Mouse (Mus musculus): ENCODE measurements around the gene Tpm3. TPM values are rescaled to one million over a fixed set of nuclear protein-coding genes. Genes with fewer than 3 reads are reported as not detected.

Tpm3 gene
- polyA plus RNA-seq, 1 experiment from 2014 or later = 505 TPM

DNA sequence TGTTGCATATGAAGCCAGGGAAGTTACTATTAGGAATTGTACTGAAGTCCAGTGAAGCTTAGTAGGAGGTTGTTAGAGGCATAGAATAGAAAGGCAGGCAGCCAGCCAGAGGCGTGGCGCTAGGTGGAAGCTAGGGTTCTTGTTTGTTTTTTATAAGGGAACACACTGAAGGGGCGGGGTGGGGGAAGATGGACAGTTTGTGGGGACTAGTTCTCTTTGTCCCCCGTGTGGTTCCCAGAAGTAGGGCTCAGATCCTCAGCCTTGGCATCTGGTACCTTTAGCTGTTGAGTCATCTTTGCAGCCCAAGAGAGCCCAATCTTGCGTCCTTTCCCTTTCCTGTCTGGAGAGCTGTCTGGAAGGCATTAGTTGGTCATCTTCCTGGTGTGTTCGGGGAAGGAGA lies 12.8 kb downstream of the Tpm3 start:
- ATAC-seq (ENCODE audit: insufficient read depth, low FRiP score, low read depth) = no peak
- WGBS = 69% methylated on average over 6 of the region's 6 CpGs
- no peaks in the 10 kb centered on the region for H3K27me3 ChIP-seq (replicated peaks)
- H3K27ac ChIP-seq = peak overlapping the region; percentile 77; the same call in 1 of the 2 replicates
- no peaks in the 10 kb centered on the region for H3K9me3 ChIP-seq
- H3K4me2 ChIP-seq = no peak overlapping the region; the same call in 1 of the 2 replicates
- H3K4me3 ChIP-seq (replicated peaks) = no peak overlapping the region
- H3K4me1 ChIP-seq = peaks cover 47% of the 10 kb centered on the region
- peaks cover 30% of the 10 kb centered on the region for H3K36me3 ChIP-seq
- H3K9ac ChIP-seq = no peak overlapping the region

- no peak overlapping the region for H3K9ac ChIP-seq
- no peak for ATAC-seq (ENCODE audit: insufficient read depth, low FRiP score, low read depth)
- no peak overlapping the region for H3K27ac ChIP-seq
- no peaks in the 10 kb centered on the region for H3K27me3 ChIP-seq (replicated peaks)
- H3K36me3 ChIP-seq = peaks cover 38% of the 10 kb centered on the region
- H3K9me3 ChIP-seq = no peaks in the 10 kb centered on the region
- H3K4me2 ChIP-seq = no peak overlapping the region
- WGBS = 81% methylated on average over 5 of the region's 5 CpGs
- no peak overlapping the region for H3K4me3 ChIP-seq (replicated peaks)
- H3K4me1 ChIP-seq = peaks cover 44% of the 10 kb centered on the region
Measured at GRCm38 (mm10) chr3:90086068-90086467, 13.6 kb downstream of the Tpm3 start.

GRCm38 (mm10) chr3:90088617-90089016 lies 16.2 kb downstream of the Tpm3 start:
- whole genome bisulfite sequencing = 93% methylated on average over 2 of the region's 2 CpGs
- Histone ChIP-seq H3K9ac (no peak overlapping the region), H3K36me3 (peaks cover 54% of the 10 kb centered on the region), H3K27me3 (replicated peaks) (no peaks in the 10 kb centered on the region), H3K4me3 (replicated peaks) (no peak overlapping the region), H3K9me3 (no peaks in the 10 kb centered on the region), H3K4me2 (no peak overlapping the region), H3K4me1 (peaks cover 19% of the 10 kb centered on the region), H3K27ac (no peak overlapping the region)
- no peak for ATAC-seq (ENCODE audit: insufficient read depth, low FRiP score, low read depth)

DNA sequence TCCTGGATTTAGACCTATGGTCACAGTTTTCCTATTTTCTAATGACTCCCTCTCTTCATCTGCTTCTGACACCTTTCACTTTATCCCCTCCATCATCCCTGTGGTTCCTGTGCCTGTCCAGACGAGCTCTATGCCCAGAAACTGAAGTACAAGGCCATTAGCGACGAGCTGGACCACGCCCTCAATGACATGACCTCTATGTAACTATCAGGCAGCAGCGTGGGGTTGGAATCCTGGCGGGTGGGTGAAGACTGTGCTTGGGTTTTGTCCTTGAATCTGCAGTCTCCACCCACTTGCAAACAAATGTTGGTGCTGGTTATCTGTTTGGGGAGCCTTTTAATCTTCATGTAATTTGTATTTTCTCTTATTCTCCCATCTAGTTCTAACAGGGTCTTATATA lies 18.4 kb downstream of the Tpm3 start:
- Histone ChIP-seq H3K27me3 (replicated peaks) (no peaks in the 10 kb centered on the region), H3K27ac (no peak overlapping the region), H3K9ac (no peak overlapping the region), H3K4me3 (replicated peaks) (no peak overlapping the region), H3K9me3 (no peaks in the 10 kb centered on the region), H3K36me3 (peaks cover 55% of the 10 kb centered on the region), H3K4me1 (no peaks in the 10 kb centered on the region), H3K4me2 (no peak overlapping the region)
- WGBS = 71% methylated on average over 6 of the region's 6 CpGs
- no peak for ATAC-seq (ENCODE audit: insufficient read depth, low FRiP score, low read depth)

- no peak overlapping the region for H3K4me2 ChIP-seq
- H3K36me3 ChIP-seq = peaks cover 47% of the 10 kb centered on the region
- no peaks in the 10 kb centered on the region for H3K4me1 ChIP-seq
- WGBS = 88% methylated on average over 3 of the region's 3 CpGs
- no peak overlapping the region for H3K9ac ChIP-seq
- ATAC-seq (ENCODE audit: insufficient read depth, low FRiP score, low read depth) = no peak
- no peaks in the 10 kb centered on the region for H3K27me3 ChIP-seq (replicated peaks)
- no peaks in the 10 kb centered on the region for H3K9me3 ChIP-seq
- H3K27ac ChIP-seq = no peak overlapping the region
- no peak overlapping the region for H3K4me3 ChIP-seq (replicated peaks)
Measured at GRCm38 (mm10) chr3:90094453-90094852, 22.0 kb downstream of the Tpm3 start.

GRCm38 (mm10) chr3:90097928-90098327 lies 25.5 kb downstream of the Tpm3 start:
- Histone ChIP-seq H3K27ac (no peak overlapping the region), H3K4me3 (replicated peaks) (no peak overlapping the region), H3K4me1 (no peaks in the 10 kb centered on the region), H3K27me3 (replicated peaks) (no peaks in the 10 kb centered on the region), H3K36me3 (peaks cover 32% of the 10 kb centered on the region), H3K9me3 (no peaks in the 10 kb centered on the region), H3K9ac (no peak overlapping the region), H3K4me2 (no peak overlapping the region)
- ATAC-seq (ENCODE audit: insufficient read depth, low FRiP score, low read depth) = no peak
- 86% methylated on average over 5 of the region's 5 CpGs for WGBS

GRCm38 (mm10) chr3:90101010-90101409 lies 28.6 kb downstream of the Tpm3 start:
- no peak for ATAC-seq (ENCODE audit: insufficient read depth, low FRiP score, low read depth)
- Histone ChIP-seq H3K9ac (no peak overlapping the region), H3K27ac (no peak overlapping the region), H3K4me2 (no peak overlapping the region), H3K27me3 (replicated peaks) (no peaks in the 10 kb centered on the region), H3K4me3 (replicated peaks) (no peak overlapping the region), H3K4me1 (no peaks in the 10 kb centered on the region), H3K9me3 (no peaks in the 10 kb centered on the region), H3K36me3 (peaks cover 27% of the 10 kb centered on the region)
- WGBS = 87% methylated on average over 3 of the region's 3 CpGs

DNA sequence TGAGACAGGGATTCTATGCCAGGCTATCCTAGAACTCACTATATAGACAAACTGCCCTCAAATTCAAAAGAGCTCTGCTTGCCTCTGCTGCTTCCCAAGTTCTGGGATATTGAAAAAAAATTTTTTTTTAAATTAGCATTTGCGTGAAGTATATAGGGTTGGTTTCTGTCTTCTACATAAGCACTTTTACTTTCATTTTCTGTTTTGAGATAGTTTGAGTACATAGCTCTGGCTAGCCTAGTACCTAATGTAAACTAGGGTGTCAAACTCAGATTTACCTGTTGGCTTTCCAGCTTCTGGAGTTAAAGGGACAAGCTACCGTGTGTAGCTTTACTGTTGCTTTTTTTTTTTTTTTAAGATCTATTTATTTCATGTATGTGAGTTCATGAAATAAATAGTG lies 29.2 kb downstream of the Tpm3 start:
- 85% methylated on average over 2 of the region's 2 CpGs for WGBS
- ATAC-seq (ENCODE audit: insufficient read depth, low FRiP score, low read depth) = no peak
- Histone ChIP-seq H3K4me1 (no peaks in the 10 kb centered on the region), H3K36me3 (peaks cover 27% of the 10 kb centered on the region), H3K27ac (no peak overlapping the region), H3K9ac (no peak overlapping the region), H3K27me3 (replicated peaks) (no peaks in the 10 kb centered on the region), H3K4me2 (no peak overlapping the region), H3K9me3 (no peaks in the 10 kb centered on the region), H3K4me3 (replicated peaks) (no peak overlapping the region)

DNA sequence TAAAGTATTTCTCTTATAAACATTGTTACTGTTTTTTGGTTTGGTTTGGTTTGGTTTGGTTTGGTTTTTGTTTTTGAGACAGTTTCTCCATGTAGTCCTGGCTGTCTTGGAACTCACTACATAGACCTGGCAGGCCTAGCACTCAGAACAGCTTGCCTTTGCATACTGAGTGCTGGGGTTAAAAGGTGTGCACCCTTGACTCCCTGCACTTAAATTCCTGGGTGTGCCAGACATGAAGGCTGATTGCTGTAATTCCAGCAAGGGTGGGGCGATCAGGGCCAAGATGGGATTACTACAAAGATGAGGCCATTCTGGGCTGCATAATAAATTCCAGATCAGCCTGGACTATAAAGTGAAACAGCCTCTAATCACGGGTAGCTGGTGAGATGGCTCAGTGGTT lies 29.8 kb downstream of the Tpm3 start:
- 80% methylated on average over 2 of the region's 2 CpGs for WGBS
- H3K9ac ChIP-seq = no peak overlapping the region

GRCm38 (mm10) chr3:90103176-90103575 lies 30.7 kb downstream of the Tpm3 start:
- no peaks in the 10 kb centered on the region for H3K4me1 ChIP-seq
- peaks cover 23% of the 10 kb centered on the region for H3K36me3 ChIP-seq
- no peak overlapping the region for H3K27ac ChIP-seq
- no peak overlapping the region for H3K4me3 ChIP-seq (replicated peaks)
- no peak for ATAC-seq (ENCODE audit: insufficient read depth, low FRiP score, low read depth)
- 36% methylated on average over 2 of the region's 2 CpGs for WGBS
- no peaks in the 10 kb centered on the region for H3K27me3 ChIP-seq (replicated peaks)
- H3K9me3 ChIP-seq = no peaks in the 10 kb centered on the region
- no peak overlapping the region for H3K9ac ChIP-seq
- no peak overlapping the region for H3K4me2 ChIP-seq

More for the DNA sequence above, 29.8 kb downstream of the Tpm3 start:
- H3K36me3 ChIP-seq = peaks cover 27% of the 10 kb centered on the region
- no peaks in the 10 kb centered on the region for H3K4me1 ChIP-seq
- H3K9me3 ChIP-seq = no peaks in the 10 kb centered on the region
- H3K4me3 ChIP-seq (replicated peaks) = no peak overlapping the region
- no peaks in the 10 kb centered on the region for H3K27me3 ChIP-seq (replicated peaks)
- no peak for ATAC-seq (ENCODE audit: insufficient read depth, low FRiP score, low read depth)
- no peak overlapping the region for H3K27ac ChIP-seq
- H3K4me2 ChIP-seq = no peak overlapping the region

DNA sequence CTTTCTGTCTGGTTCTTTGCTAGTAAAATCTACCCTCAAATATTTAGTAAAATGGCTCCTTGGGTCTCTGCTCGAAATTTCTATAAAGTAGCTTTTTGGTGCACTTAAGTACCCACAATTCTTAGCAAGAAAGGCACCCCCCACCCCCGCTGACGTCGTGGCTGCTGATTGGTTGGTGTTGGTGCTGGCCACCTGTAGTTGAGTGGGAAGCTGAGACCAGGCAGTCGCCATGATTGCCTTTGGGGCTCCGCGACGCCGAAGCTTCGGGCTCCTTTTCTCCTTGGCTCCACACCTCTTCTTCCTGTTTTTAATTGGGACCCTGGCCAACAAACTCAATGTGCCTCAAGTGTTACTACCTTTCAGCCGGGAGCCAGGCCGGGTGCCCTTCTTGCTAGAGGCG lies 31.5 kb downstream of the Tpm3 start, which contains the start of gene Nup210l:
TSS of gene Nup210l (plus strand) at position 195 of the 400 bp plus-strand sequence.
- no peak within 1 kb of the TSS for H3K4me2 ChIP-seq
- WGBS = 81% methylated on average over 13 of the region's 13 CpGs
- H3K4me1 ChIP-seq = no peaks in the 10 kb centered on the region
- peaks cover 16% of the 10 kb centered on the region; the same call in 1 of the 2 replicates for H3K36me3 ChIP-seq
- ATAC-seq (ENCODE audit: insufficient read depth, low FRiP score, low read depth) = no peak
- no peaks in the 10 kb centered on the region for H3K27me3 ChIP-seq (replicated peaks)
- no peak within 1 kb of the TSS for H3K4me3 ChIP-seq (replicated peaks)
- H3K9ac ChIP-seq = no peak within 1 kb of the TSS
- H3K9me3 ChIP-seq = no peaks in the 10 kb centered on the region
- no peak within 1 kb of the TSS for H3K27ac ChIP-seq

- Histone ChIP-seq H3K27me3 (replicated peaks) (no peaks in the 10 kb centered on the region), H3K4me3 (replicated peaks) (no peak overlapping the region), H3K36me3 (no peaks in the 10 kb centered on the region), H3K27ac (no peak overlapping the region), H3K4me1 (no peaks in the 10 kb centered on the region), H3K9me3 (no peaks in the 10 kb centered on the region), H3K9ac (no peak overlapping the region), H3K4me2 (no peak overlapping the region)
- ATAC-seq (ENCODE audit: insufficient read depth, low FRiP score, low read depth) = no peak
- 81% methylated on average over 2 of the region's 2 CpGs for WGBS
Measured at GRCm38 (mm10) chr3:90111706-90112105, 39.3 kb downstream of the Tpm3 start.

GRCm38 (mm10) chr3:90114342-90114741 lies 41.9 kb downstream of the Tpm3 start:
- no peak overlapping the region for H3K9ac ChIP-seq
- H3K36me3 ChIP-seq = no peaks in the 10 kb centered on the region
- H3K4me3 ChIP-seq (replicated peaks) = no peak overlapping the region
- 83% methylated on average over 2 of the region's 2 CpGs for WGBS
- H3K4me1 ChIP-seq = no peaks in the 10 kb centered on the region
- no peak overlapping the region for H3K27ac ChIP-seq
- H3K27me3 ChIP-seq (replicated peaks) = no peaks in the 10 kb centered on the region
- no peak overlapping the region for H3K4me2 ChIP-seq
- H3K9me3 ChIP-seq = no peaks in the 10 kb centered on the region
- no peak for ATAC-seq (ENCODE audit: insufficient read depth, low FRiP score, low read depth)

All from stomach, embryonic 15.5 days (tissue).